Mouse (Mus musculus): ENCODE results near the gene Klhl35. TPM values are rescaled to one million over a fixed set of nuclear protein-coding genes. Genes with fewer than 3 reads are reported as not detected.
A peak's percentile ranks its signal among the peaks of the same experiment; 100 is the strongest.
"Not testable (repeated sequence)": the region's sequence is repeated elsewhere in the genome, so short reads cannot be mapped to it uniquely, and the experiment has no call there.

The Klhl35 gene
- total and polyA plus RNA-seq, 3 experiments = 0.59 to 1.3 TPM; not detected in 1

DNA sequence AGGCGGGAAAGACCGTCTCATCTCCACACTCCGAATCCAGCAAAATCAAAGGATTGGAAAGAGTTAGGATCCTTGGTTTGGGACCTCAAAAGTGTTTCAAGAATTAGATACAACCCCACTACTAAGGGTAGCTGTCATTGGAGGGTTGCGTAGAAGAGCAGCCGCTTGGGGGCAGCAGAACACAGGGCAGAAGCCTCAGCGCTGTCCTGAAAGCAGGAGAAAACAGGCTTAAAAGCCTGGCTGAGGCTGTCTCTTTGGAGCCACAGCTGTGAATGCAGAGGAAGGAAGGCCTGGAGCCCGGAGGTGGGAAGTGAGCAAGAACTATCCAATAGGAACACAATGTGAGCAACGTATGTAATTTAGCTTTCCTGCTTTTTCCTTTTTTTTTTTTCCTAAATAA, 34.4 kb downstream of the Klhl35 start:
- peak; percentile 79 for DNase-seq

DNA sequence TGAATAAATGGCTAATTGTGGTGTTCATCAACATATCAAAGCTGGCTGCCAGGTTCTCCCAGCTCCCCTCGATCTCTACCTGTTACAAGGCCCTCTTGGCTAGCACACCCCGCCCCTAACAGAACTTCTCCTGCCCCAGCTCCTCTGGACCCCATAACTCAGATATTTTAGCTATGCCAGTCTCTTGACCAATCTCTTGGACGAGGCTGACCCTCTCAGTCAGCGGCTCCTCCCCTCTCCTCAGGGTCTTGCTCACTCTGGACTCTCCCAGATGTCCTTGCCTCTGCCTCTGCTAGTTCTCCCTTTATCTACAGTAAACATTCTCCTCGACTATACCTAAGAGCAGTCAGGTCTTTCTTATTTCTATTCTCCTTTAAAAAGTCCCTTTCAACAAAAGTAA, 34.9 kb downstream of the Klhl35 start:
- DNase-seq = no peak

DNA sequence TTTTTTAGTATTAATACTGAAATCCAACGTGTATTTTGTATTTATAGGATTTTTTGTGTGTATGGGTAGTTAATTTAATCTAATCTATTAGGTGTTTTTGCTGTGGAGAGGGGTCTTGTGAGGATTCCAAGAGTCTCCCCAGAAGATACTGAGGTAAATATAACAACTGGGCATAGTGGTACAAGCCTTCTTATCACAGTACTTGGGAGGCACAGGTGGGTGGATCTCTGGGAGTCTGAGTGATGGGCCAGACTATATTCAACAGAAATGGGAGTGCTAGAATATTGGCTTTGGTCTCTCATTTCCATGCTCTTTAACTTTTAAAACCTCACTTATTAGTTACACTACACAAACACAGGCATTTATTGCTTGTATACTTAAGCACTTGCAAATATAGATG, 35.3 kb downstream of the Klhl35 start:
- no peak for DNase-seq

DNA sequence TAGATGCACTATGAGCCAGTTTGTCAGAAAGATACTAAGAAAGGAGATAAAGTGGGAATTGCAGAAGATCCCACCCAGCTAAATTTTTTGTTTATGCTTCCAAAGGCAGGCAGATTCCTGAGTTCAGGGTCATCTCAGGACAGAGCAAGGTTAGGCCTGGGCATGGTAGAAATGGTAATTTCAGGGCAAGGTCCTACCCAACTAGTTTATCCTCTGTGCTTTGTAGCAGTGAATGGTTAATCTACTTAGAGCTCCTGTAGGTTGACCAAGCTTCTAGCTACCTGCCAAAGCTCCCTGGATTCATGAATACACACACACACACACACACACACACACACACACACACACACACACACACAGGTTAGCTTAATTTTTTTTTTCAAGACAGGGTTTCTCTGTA, 38.8 kb downstream of the Klhl35 start:
- DNase-seq = no peak

DNA sequence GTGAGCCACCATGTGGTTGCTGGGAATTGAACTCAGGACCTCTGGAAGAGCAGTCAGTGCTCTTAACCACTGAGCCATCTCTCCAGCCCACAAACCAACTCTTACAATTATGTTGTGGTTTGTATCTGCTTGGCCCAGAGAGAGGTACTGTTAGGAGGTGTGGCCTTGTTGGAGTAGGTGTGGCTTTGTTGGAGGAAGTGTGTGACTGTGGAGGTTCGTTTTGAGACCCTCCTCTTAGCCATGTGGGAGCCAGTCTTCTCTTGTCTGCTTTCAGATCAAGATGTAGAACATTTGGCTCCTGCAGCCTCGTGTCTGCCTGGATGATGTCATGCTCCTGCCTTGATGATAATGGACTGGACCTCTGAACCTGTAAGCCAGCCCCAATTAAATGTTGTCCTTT, 42.4 kb downstream of the Klhl35 start:
- not testable (repeated sequence) for DNase-seq

DNA sequence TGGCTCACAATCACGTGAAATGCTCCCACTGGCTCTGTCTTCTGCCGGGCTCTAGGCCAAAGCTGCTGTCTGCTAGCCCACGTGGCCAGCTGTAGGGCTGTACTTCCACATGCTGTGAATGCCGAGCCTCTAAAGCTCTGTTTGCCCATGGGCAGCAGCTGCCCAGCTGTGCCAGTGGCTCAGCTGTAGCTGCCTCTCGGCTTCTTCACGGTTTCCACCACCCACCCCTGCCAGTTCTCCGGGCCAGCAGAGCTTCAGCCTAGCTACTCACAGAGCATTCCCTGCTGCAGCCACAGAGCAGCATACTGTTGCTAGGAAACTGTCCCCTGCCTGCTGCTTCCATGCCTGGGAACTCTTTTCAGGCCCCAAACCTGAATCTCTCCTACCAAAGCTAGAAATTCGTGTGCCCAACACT, 44.3 kb downstream of the Klhl35 start:
- DNase-seq = peak; percentile 55

DNA sequence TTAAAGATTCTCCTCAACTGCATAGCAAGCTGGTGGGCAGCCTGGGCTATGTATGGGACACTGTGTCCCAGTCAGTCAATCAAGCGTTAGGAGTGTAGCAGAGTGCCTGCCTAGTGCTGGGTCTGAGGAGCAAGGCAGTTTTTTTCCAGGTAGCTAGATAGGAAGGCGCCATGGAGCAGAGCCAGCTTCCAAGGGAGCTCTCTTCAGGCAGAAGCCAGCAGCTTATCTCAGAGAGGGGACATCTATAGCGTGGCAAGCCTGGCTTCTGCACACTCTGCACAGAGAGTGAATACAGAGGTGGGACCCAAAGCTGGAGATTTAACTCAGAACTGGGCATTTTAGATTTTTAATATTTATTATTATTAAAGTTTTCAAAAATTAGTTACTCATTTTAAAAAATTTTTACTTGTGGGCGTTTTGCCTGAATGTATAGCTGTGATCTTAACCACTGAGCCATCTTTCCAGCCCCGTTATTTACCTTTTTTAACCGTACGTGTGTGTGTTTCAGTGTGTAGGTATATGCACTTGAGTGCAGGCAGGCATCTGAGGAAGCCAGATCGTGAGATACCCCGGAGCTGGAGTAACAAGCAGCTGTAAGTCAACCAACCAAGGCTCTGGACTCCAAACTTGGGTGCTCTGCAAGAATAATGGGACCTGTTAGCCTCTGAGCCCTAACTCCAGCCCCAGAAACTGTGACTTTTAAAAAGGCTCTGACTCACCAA, 50.4 kb downstream of the Klhl35 start:
- peak; percentile 20 for DNase-seq

DNA sequence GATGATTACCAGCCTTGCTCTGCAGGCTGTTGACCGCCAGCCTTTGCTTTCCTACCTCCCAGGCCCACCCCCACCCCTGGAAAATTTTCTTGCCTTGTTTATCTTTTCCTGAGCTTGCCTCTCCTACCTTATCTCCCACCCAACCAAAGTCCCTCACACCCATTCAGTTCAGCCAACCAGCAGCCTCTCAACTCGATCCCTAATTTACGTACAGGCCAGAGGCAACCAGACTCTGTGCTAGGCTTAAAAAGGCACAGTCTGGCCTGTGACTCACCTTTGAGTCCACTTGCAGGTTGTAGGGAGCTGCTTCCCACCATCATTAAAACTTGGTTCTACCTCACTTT, 51.0 kb downstream of the Klhl35 start:
- no peak for DNase-seq

DNA sequence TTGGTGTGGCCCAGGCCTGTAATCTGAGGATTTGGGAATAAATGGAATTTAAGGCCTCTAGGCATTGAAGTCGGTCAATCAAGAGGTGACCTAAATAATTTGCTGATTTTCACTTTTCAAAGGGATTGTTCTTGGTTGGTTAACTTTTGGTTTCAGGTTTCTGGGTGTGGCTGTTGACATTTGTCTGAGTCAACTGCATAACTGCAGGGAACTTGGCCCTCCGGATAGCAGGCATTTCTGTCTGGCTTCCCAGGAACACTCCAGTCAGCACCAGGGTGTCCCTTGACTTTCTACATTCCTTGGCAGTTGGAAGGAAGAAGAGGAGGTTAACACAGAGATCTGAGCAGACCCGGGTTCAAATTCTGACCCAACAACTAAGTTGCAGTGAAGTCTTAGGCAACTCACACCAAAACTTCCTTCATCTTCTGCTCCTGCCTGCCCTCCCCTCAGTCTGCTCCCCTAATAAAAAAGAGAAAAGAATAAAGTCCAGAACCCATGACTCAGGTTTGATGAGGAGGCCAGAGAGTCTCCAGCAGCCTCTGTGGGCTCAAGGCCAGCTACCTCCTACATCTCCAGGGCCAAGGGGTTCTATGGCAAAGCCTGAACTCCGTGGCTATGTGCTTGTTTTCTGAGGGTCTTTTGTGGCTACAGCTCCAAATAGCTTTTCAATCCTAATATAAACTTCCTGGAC, 53.3 kb downstream of the Klhl35 start:
- DNase-seq = no peak

DNA sequence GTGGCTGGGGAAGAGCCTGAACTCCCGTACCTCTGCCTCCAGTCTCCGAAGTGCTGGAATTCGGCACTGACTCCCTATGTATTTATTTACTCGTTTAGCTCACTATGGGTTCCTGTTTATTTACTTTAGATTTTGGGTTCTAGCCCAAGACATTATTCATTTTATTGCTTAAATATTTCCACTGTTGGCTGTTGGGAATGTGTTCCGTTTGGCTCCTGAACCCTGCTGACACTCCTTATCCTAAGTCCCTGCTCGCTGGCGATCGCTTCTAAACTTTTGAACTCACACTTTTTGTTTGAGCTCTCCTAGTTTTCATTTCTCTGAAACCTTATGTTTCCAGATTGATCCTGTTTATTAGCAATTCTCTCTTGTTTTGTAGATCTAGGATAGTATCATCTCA, 57.3 kb downstream of the Klhl35 start:
- no peak for DNase-seq

Other genes with a start within 250 kb of the Klhl35 start
- under 1 TPM in 1 of 2 experiments, not detected in 1; 0.37 TPM for gene Mogat2, start 227.4 kb upstream of the Klhl35 start, total RNA-seq (2021)
- gene Mogat2, start 227.4 kb upstream of the Klhl35 start, polyA plus RNA-seq (2012; rRNA removed) = 1.6 and 4.0 TPM in 2 replicates
- gene Map6, start 198.6 kb upstream of the Klhl35 start, total RNA-seq (2021) = 10 to 100 TPM in 1 of 2 experiments, 1 to 10 TPM in 1; 7.5 to 10.2 TPM
- 4.9 and 7.0 TPM in 2 replicates for gene Map6, start 198.6 kb upstream of the Klhl35 start, polyA plus RNA-seq (2012; rRNA removed)
- 100 to 1,000 TPM; 276 to 356 TPM for gene Serpinh1, start 112.8 kb upstream of the Klhl35 start, total RNA-seq (2021)
- 358 and 377 TPM in 2 replicates for gene Serpinh1, start 112.8 kb upstream of the Klhl35 start, polyA plus RNA-seq (2012; rRNA removed)
- 10 to 100 TPM in 1 of 2 experiments, 1 to 10 TPM in 1; 7.2 to 12.9 TPM for gene Gdpd5, start 84.6 kb upstream of the Klhl35 start, total RNA-seq (2021)
- gene Gdpd5, start 84.6 kb upstream of the Klhl35 start, polyA plus RNA-seq (2012; rRNA removed) = 26.6 TPM in 2 replicates
- gene Rps3, start 17.7 kb downstream of the Klhl35 start, total RNA-seq (2021) = 100 to 1,000 TPM; 414 to 589 TPM
- 80.7 and 95.4 TPM in 2 replicates for gene Rps3, start 17.7 kb downstream of the Klhl35 start, polyA plus RNA-seq (2012; rRNA removed)
- 10 to 100 TPM; 38.7 to 62.2 TPM for gene Arrb1, start 69.5 kb downstream of the Klhl35 start, total RNA-seq (2021)
- gene Arrb1, start 69.5 kb downstream of the Klhl35 start, polyA plus RNA-seq (2012; rRNA removed) = 19.0 and 19.3 TPM in 2 replicates
- 10 to 100 TPM; 21.6 to 25.3 TPM for gene Tpbgl, start 161.1 kb downstream of the Klhl35 start, total RNA-seq (2021)
- gene Tpbgl, start 161.1 kb downstream of the Klhl35 start, polyA plus RNA-seq (2012; rRNA removed) = 71.2 and 81.0 TPM in 2 replicates
- 10 to 100 TPM; 22.9 to 23.0 TPM for gene Slco2b1, start 245.3 kb downstream of the Klhl35 start, total RNA-seq (2021)
- gene Slco2b1, start 245.3 kb downstream of the Klhl35 start, polyA plus RNA-seq (2012; rRNA removed) = 34.6 and 49.7 TPM in 2 replicates